Mouse (Mus musculus) E14TG2a.4 (cell line): Measurements from ENCODE around the gene Pcid2.

Source experiments
- H3K27me3 ChIP-seq: 2 replicates; pipeline ENCODE4 v1.6.1; 2014; ENCODE audit warnings: low read length, control low read depth; ENCODE audit not compliant: insufficient read depth
- H3K36me3 ChIP-seq: 2 replicates; pipeline ENCODE4 v1.6.1; 2014; ENCODE audit warnings: low read length, control low read depth; ENCODE audit not compliant: insufficient read depth
- H3K4me1 ChIP-seq: replicated peaks from 2 replicates; pipeline ENCODE4 v1.6.1; 2014; ENCODE audit warnings: low read depth, low read length, control low read depth
- H3K4me3 ChIP-seq: replicated peaks from 2 replicates; pipeline ENCODE4 v1.5.1; 2014; ENCODE audit warnings: mild to moderate bottlenecking, low read length
- H3K9me3 ChIP-seq: 2 replicates; pipeline ENCODE4 v1.6.1; 2014; ENCODE audit warnings: low read length, control low read depth
- CTCF ChIP-seq: conservative IDR thresholded peaks from 2 replicates; pipeline ENCODE4 v1.5.1; 2014; ENCODE audit warnings: low read length
- NANOG ChIP-seq: IDR thresholded peaks from 2 replicates; pipeline ENCODE4 v1.6.1; 2014; ENCODE audit warnings: borderline replicate concordance, low read length, mixed read lengths
- POU5F1 ChIP-seq: IDR thresholded peaks from 2 replicates; pipeline ENCODE4 v1.6.1; 2014; ENCODE audit warnings: low read length, borderline replicate concordance

Gene Pcid2

DNA sequence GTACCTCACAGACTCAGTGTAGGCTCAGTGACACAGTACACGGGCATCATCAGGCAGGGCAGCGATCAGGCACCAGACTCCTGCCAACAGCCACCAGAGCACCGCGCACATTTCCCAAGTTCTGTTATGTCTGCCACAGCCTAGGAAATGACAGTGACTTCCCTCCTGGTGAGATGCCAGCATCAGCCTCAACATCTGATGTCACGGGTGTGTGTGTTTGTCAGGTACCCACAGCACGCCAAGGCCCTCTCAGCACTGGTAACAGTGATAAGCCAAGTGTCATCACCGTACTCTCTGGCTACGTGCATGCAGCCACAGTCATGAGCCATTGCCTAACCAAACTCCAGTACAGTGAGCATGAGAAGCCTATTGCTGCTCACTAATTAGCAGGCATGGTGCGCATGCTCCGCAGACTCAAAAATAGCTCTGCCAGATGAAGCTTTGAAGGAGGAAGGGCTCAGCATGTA, 68.9 kb downstream of the Pcid2 start:
- TF ChIP-seq NANOG (no peak), CTCF (no peak), POU5F1 (no peak)
- H3K36me3 ChIP-seq, result no peaks in the 10 kb centered on the region

DNA sequence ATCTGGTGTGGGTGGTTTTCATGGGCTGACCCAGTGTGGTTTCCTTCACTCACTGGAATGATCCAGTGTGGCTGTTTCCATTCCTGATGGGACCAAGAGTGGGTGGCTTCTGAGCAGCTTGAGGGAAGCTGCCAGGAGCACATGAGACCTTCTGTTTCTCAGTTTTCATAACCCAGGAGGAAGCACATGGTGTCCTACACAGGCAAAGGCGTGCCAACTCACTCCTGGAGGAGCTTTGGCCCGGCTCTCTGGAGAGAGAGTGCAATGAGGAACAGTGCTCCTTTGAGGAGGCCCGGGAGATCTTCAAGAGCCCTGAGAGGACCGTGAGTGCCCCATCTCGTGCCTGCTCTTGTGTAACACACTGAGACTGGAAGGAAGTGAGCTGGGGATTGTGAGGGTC, 76.8 kb downstream of the Pcid2 start:
- H3K27me3 ChIP-seq, result no peaks in the 10 kb centered on the region
- no peaks in the 10 kb centered on the region for H3K9me3 ChIP-seq
- TF ChIP-seq NANOG (no peak), CTCF (no peak)

More for the DNA sequence above, 68.9 kb downstream of the Pcid2 start:
- H3K4me1 ChIP-seq, result 0 out of 2 replicates have a peak, but pooled peaks cover 5% of the 10 kb centered on the region
- H3K9me3 ChIP-seq, result no peaks in the 10 kb centered on the region
- no peaks in the 10 kb centered on the region for H3K27me3 ChIP-seq
- H3K4me3 ChIP-seq, result no peak overlapping the region

DNA sequence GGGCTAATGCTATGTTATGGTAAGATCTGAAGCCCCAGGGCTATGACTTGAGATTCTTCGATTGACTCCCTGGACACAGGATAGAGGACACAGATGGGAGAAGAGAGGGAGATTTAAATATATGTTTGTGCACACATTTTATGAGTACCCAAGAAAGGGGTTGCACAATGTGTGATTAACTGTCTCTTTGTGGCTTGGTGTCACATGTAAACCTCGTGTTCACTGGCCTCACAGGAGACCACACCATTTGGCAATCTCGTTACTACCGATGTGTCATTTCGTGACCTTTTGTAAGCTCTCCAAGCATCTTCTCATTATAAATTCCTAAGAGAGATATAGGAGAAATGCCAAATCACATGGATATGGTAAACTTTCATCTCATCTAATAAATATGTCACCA, 77.6 kb downstream of the Pcid2 start:
- no peaks in the 10 kb centered on the region for H3K4me1 ChIP-seq
- no peaks in the 10 kb centered on the region for H3K9me3 ChIP-seq
- no peak overlapping the region for H3K4me3 ChIP-seq
- H3K36me3 ChIP-seq, result no peaks in the 10 kb centered on the region
- H3K27me3 ChIP-seq, result no peaks in the 10 kb centered on the region
- no peak for TF ChIP-seq POU5F1
- no peak for TF ChIP-seq NANOG
- TF ChIP-seq CTCF, result no peak

More for the DNA sequence above, 76.8 kb downstream of the Pcid2 start:
- Histone ChIP-seq H3K36me3 (no peaks in the 10 kb centered on the region), H3K4me1 (0 out of 2 replicates have a peak, but pooled peaks cover 5% of the 10 kb centered on the region), H3K4me3 (no peak overlapping the region)
